Mouse (Mus musculus) CH12.LX (cell line): ENCODE measurements at regions not wholly inside any gene's neighbourhood (a gene's known extent, or its start where the extent isn't known, plus 50 kb on each side); places are given as distances from the start of the nearest gene placed in this dataset.
A peak's percentile ranks its signal among the peaks of the same experiment; 100 is the strongest.

Source experiments
- DNase-seq: peaks from one replicate; pipeline ENCODE4 v3.0.0-alpha.2; 2013; ENCODE audit errors: extremely low read depth
- H3K27ac ChIP-seq: 2 replicates; pipeline ENCODE4 v1.5.1; 2012; ENCODE audit warnings: low read depth, mild to moderate bottlenecking, control low read depth, moderate library complexity; ENCODE audit not compliant: insufficient read depth
- H3K27me3 ChIP-seq: replicated peaks from 2 replicates; pipeline ENCODE3; 2012; ENCODE audit warnings: inconsistent platforms
- H3K36me3 ChIP-seq, 2 experiments: replicated peaks in 1 of 2; 2 replicates each; pipeline versions ENCODE3 to v1.6.1; 2012; ENCODE audit warnings: inconsistent platforms in 1 of 2, low read length in 1 of 2, mild to moderate bottlenecking in 1 of 2, mixed read lengths in 1 of 2, moderate library complexity in 1 of 2; ENCODE audit not compliant: control insufficient read depth in 1 of 2, insufficient read depth in 1 of 2
- H3K4me1 ChIP-seq, 2 experiments: 2 replicates each; pipeline ENCODE4 v1.6.1; 2012; ENCODE audit warnings: inconsistent platforms in 1 of 2, moderate library complexity in 1 of 2; ENCODE audit not compliant: insufficient read depth in 2 of 2, control insufficient read depth in 1 of 2
- H3K4me2 ChIP-seq: 2 replicates; pipeline ENCODE4 v1.6.1; 2012; ENCODE audit warnings: low read depth, mild to moderate bottlenecking, control low read depth; ENCODE audit not compliant: poor library complexity, insufficient read depth, severe bottlenecking
- H3K4me3 ChIP-seq, 3 experiments: fragments of 150-350 bp in 1 of 3; sonication (generic) in 1 of 3; replicated peaks in 1 of 3; 2 replicates each; pipeline versions ENCODE3 to v1.5.1; 2011 to 2012; ENCODE audit warnings: low read depth in 2 of 3, low read length in 2 of 3, mild to moderate bottlenecking in 2 of 3, moderate library complexity in 2 of 3, control low read depth in 1 of 3, improper control_type of control experiment in 1 of 3, inconsistent platforms in 1 of 3, mixed read lengths in 1 of 3; ENCODE audit not compliant: poor library complexity in 1 of 3
- H3K79me2 ChIP-seq: replicated peaks from 2 replicates; pipeline ENCODE4 v1.6.1; 2012; ENCODE audit warnings: mild to moderate bottlenecking, moderate library complexity; ENCODE audit not compliant: control insufficient read depth, poor library complexity, insufficient read depth, severe bottlenecking; ENCODE audit errors: extremely low read depth
- H3K9ac ChIP-seq: 2 replicates; pipeline ENCODE4 v1.6.1; 2012; ENCODE audit warnings: low read depth, mild to moderate bottlenecking, control low read depth, moderate library complexity; ENCODE audit not compliant: insufficient read depth
- H3K9me3 ChIP-seq: replicated peaks from 2 replicates; pipeline ENCODE3; 2012; ENCODE audit warnings: low read length, inconsistent platforms, mixed read lengths
- EP300 ChIP-seq: IDR thresholded peaks from 2 replicates; pipeline ENCODE4 v1.6.1; 2011; ENCODE audit warnings: low read length, improper control_type of control experiment
- ETS1 ChIP-seq: conservative IDR thresholded peaks from 2 replicates; pipeline ENCODE4 v1.6.1; 2012; ENCODE audit warnings: low read depth, mild to moderate bottlenecking, inconsistent platforms, low read length, improper control_type of control experiment, moderate library complexity
- HCFC1 ChIP-seq: IDR thresholded peaks from 2 replicates; pipeline ENCODE4 v1.6.1; 2012; ENCODE audit warnings: low read depth, mild to moderate bottlenecking, inconsistent platforms, low read length, improper control_type of control experiment
- JUND ChIP-seq: conservative IDR thresholded peaks from 2 replicates; pipeline ENCODE4 v1.6.1; 2011; ENCODE audit warnings: low read depth, low read length, improper control_type of control experiment
- MEF2A ChIP-seq: IDR thresholded peaks from 2 replicates; pipeline ENCODE4 v1.6.1; 2014; ENCODE audit warnings: low read depth, mild to moderate bottlenecking, inconsistent platforms, low read length, improper control_type of control experiment, borderline replicate concordance
- MXI1 ChIP-seq: IDR thresholded peaks from 2 replicates; pipeline ENCODE4 v1.6.1; 2011; ENCODE audit warnings: mild to moderate bottlenecking, low read depth, low read length, improper control_type of control experiment
- NELFE ChIP-seq: IDR thresholded peaks from 2 replicates; pipeline ENCODE4 v1.6.1; 2011; ENCODE audit warnings: low read depth, low read length, improper control_type of control experiment
- PAX5 ChIP-seq: IDR thresholded peaks from 2 replicates; pipeline ENCODE4 v1.6.1; 2012; ENCODE audit warnings: low read length, inconsistent platforms, mixed read lengths
- POLR2AphosphoS2 ChIP-seq: IDR thresholded peaks from 2 replicates; pipeline ENCODE4 v1.6.1; 2011; ENCODE audit warnings: low read depth, low read length, improper control_type of control experiment
- TBP ChIP-seq: conservative IDR thresholded peaks from 2 replicates; pipeline ENCODE4 v1.6.1; 2011; ENCODE audit warnings: low read depth, low read length, improper control_type of control experiment
- UBTF ChIP-seq: IDR thresholded peaks from 2 replicates; pipeline ENCODE4 v1.6.1; 2012; ENCODE audit warnings: low read depth, mild to moderate bottlenecking, inconsistent platforms, low read length, improper control_type of control experiment, moderate library complexity
- USF1 ChIP-seq: IDR thresholded peaks from 2 replicates; pipeline ENCODE4 v1.6.1; 2014; ENCODE audit warnings: low read depth, mild to moderate bottlenecking, inconsistent platforms, low read length, improper control_type of control experiment
- USF2 ChIP-seq: conservative IDR thresholded peaks from 2 replicates; pipeline ENCODE4 v1.6.1; 2011; ENCODE audit warnings: low read depth, low read length, improper control_type of control experiment
- ZKSCAN1 ChIP-seq: IDR thresholded peaks from 2 replicates; pipeline ENCODE4 v1.6.1; 2012; ENCODE audit warnings: low read depth, inconsistent platforms, low read length, improper control_type of control experiment, borderline replicate concordance
- dilution Hi-C: fragments of 300-500 bp; cut with MboI; formaldehyde crosslinking; loops from 2 replicates; pipeline ENCODE4 v1.14.3; 2020; ENCODE audit warnings: low sequenced_read_pairs; ENCODE audit not compliant: extremely low pct_unique_long_range_greater_than_20kb, extremely low pct_ligation_motif_present
- in situ Hi-C: fragments of 300-500 bp; cut with MboI; formaldehyde crosslinking; loops from 3 replicates; pipeline ENCODE4 v1.14.3; 2019; ENCODE audit warnings: low sequenced_read_pairs, low pct_ligation_motif_present, low pct_unique_long_range_greater_than_20kb, mixed read lengths

GRCm38 (mm10) chr15:36695199-36696129, 312.1 kb downstream of the Zfp706 start:
- H3K9ac ChIP-seq = no peak overlapping the region
- TF ChIP-seq USF1 = peak; percentile 60
- peak; percentile 69 for TF ChIP-seq HCFC1
- TF ChIP-seq NELFE = no peak
- no peak for TF ChIP-seq POLR2AphosphoS2
- TF ChIP-seq TBP = no peak
- TF ChIP-seq USF2 = peak; percentile 39
- TF ChIP-seq MXI1 = no peak
- TF ChIP-seq EP300 = no peak
- no peak for TF ChIP-seq MEF2A
- TF ChIP-seq PAX5 = no peak
- TF ChIP-seq ZKSCAN1 = no peak
- TF ChIP-seq JUND = no peak
- no peak for TF ChIP-seq UBTF
- no peaks in the 10 kb centered on the region for H3K79me2 ChIP-seq
- H3K4me1 ChIP-seq = peaks cover 2 to 8% of the 10 kb centered on the region in 2 experiments; a peak in 2 of 4 replicates
- no peaks in the 10 kb centered on the region for H3K9me3 ChIP-seq
- no peak overlapping the region for H3K27ac ChIP-seq
- H3K4me3 ChIP-seq = no peak overlapping the region
- in situ Hi-C loops (no loop called here), dilution Hi-C loops (no loop called here)
- H3K4me2 ChIP-seq = no peak overlapping the region
- H3K27me3 ChIP-seq = peaks cover 4% of the 10 kb centered on the region
- no peak for DNase-seq
- no peaks in the 10 kb centered on the region for H3K36me3 ChIP-seq

GRCm38 (mm10) chr15:36691002-36691652, 316.4 kb downstream of the Zfp706 start:
- Histone ChIP-seq H3K4me3 (no peak overlapping the region), H3K4me1 (peaks cover 9 to 28% of the 10 kb centered on the region in 2 experiments), H3K9ac (no peak overlapping the region), H3K27ac (no peak overlapping the region), H3K27me3 (peaks cover 1% of the 10 kb centered on the region)
- TF ChIP-seq ETS1 (no peak), ZKSCAN1 (no peak)
- TF ChIP-seq, all 38 proteins: peak for 0
- Histone ChIP-seq H3K36me3 (no peaks in the 10 kb centered on the region), H3K9me3 (no peaks in the 10 kb centered on the region), H3K4me2 (no peak overlapping the region), H3K79me2 (no peaks in the 10 kb centered on the region)
- in situ Hi-C loops (no loop called here), dilution Hi-C loops (no loop called here)
- no peak for DNase-seq
